ENCODE assay signal across 15 mouse cellular contexts in the genomic region with DNA sequence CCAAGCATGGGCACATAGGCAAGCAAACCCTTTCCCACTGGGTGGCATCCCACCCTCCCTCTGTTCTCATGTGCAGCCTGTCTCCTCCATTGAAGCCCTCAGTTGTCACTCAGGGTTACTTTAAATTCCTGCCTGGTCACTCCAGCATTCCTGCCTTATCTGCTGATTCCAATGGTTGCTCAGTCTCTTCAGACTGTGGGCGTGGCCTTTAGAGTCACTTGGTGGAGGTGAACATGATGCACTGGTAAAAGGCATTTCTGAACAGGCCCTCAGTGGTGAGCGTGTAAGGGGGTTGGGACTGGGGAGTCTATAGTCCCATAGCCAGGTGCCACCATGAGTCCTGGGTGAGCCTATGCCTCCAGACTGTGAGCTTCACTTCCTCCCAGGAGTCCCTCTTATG. TPM values are rescaled to one million over a fixed set of nuclear protein-coding genes. Genes with fewer than 3 reads are reported as not detected.
DNase-seq lines count a peak whose midpoint lies in the region; ATAC-seq and TF ChIP-seq lines count a peak whose summit lies in the region.
"Had no signal": no experiment of that assay in that cellular context is flagged by ENCODE, and none has a peak within 500 bp of the region (broad histone marks: within the 10 kb centered on the region; RNA-seq: fewer than 3 reads in every experiment).

No protein-coding gene starts in this region.

- TF ChIP-seq EP300 in liver, embryonic 14.5 days (IDR thresholded peaks at IDR 0.05; ENCODE audit: low read depth): no peak

- H3K4me1 ChIP-seq in heart, embryonic 11.5 days (ENCODE audit: control insufficient read depth, insufficient read depth, low read length): peaks cover 30% of the 10 kb centered on the region
- peaks cover 15 to 23% of the 10 kb centered on the region in 2 experiments for H3K4me1 ChIP-seq in heart, embryonic 14.5 days (ENCODE audit: control insufficient read depth in 2 of 2, insufficient read depth in 2 of 2, low read length in 2 of 2)
- H3K4me1 ChIP-seq in liver, embryonic 14.5 days (replicated peaks; ENCODE audit: control insufficient read depth in 2 of 2, insufficient read depth in 2 of 2, low read length in 1 of 2): peaks cover 11 to 21% of the 10 kb centered on the region in 2 experiments
- H3K4me1 ChIP-seq: neural tube, embryonic 15.5 days had no signal

- H3K27ac ChIP-seq in heart, embryonic 11.5 days (ENCODE audit: low read depth, low read length): peak overlapping the region; percentile 84
- peak overlapping the region; percentile 24 to 88 for H3K27ac ChIP-seq in heart, embryonic 14.5 days (replicated peaks in 1 of 2; ENCODE audit: control insufficient read depth in 1 of 2, insufficient read depth in 1 of 2, low read depth in 2 of 2, low read length in 2 of 2)
- H3K27ac ChIP-seq in liver, embryonic 14.5 days: no peak overlapping the region
- H3K27ac ChIP-seq: kidney, postnatal 0 days; neural tube, embryonic 15.5 days had no signal

- H3K27me3 ChIP-seq in heart, embryonic 11.5 days (ENCODE audit: control insufficient read depth, insufficient read depth, low read length): 0 out of 2 replicates have a peak, but pooled peaks cover 8% of the 10 kb centered on the region
- no peaks in the 10 kb centered on the region for H3K27me3 ChIP-seq in heart, embryonic 14.5 days (ENCODE audit: control insufficient read depth, insufficient read depth, low read length)
- H3K27me3 ChIP-seq in liver, embryonic 14.5 days (ENCODE audit: control insufficient read depth, insufficient read depth, low read length): peaks cover 5% of the 10 kb centered on the region

- no peak for DNase-seq in heart, postnatal 14 days
- DNase-seq in liver, embryonic 14.5 days (ENCODE audit: low read depth in 3 of 3, low spot score in 3 of 3): peak in 1 of 3 experiments; percentile 33
- peak; percentile 54 for DNase-seq in lung, postnatal 14 days
- no peak for DNase-seq in gastrocnemius, postnatal 4 days (ENCODE audit: low spot score in 2 of 2)
- DNase-seq in kidney, adult 11 months: no peak
- no peak for DNase-seq in kidney, postnatal 36 days
- DNase-seq: adrenal gland, adult 2 months; B cell, adult 2 months; cerebellum, adult 9-11 months; retina, postnatal 1 day had no signal

- no peaks in the 10 kb centered on the region for H3K36me3 ChIP-seq in heart, embryonic 11.5 days (ENCODE audit: control insufficient read depth, insufficient read depth, low read length)
- H3K36me3 ChIP-seq in heart, embryonic 14.5 days (ENCODE audit: control insufficient read depth, insufficient read depth, low read length): no peaks in the 10 kb centered on the region; the same call in none of the 2 replicates
- H3K36me3 ChIP-seq in liver, embryonic 14.5 days (replicated peaks; ENCODE audit: control insufficient read depth, insufficient read depth, low read depth): no peaks in the 10 kb centered on the region
- H3K36me3 ChIP-seq: neural tube, embryonic 15.5 days had no signal

- no peak overlapping the region; the same call in 1 of the 2 replicates for H3K9ac ChIP-seq in heart, embryonic 11.5 days (ENCODE audit: low read depth, low read length)
- peak overlapping the region; percentile 61; the same call in 1 of the 2 replicates for H3K9ac ChIP-seq in heart, embryonic 14.5 days (ENCODE audit: low read length)
- no peak overlapping the region for H3K9ac ChIP-seq in liver, embryonic 14.5 days (replicated peaks)
- H3K9ac ChIP-seq: neural tube, embryonic 15.5 days had no signal

- peak overlapping the region; percentile 53 for H3K4me2 ChIP-seq in heart, embryonic 11.5 days
- H3K4me2 ChIP-seq in heart, embryonic 14.5 days (ENCODE audit: low read length): peak overlapping the region; percentile 58
- H3K4me2 ChIP-seq in liver, embryonic 14.5 days (ENCODE audit: low read depth): no peak overlapping the region
- H3K4me2 ChIP-seq: neural tube, embryonic 15.5 days had no signal

- ATAC-seq in heart, embryonic 11.5 days (replicated peaks; ENCODE audit: insufficient number of reproducible peaks, low FRiP score, low TSS enrichment): peak; percentile 74
- peak; percentile 83 for ATAC-seq in heart, embryonic 14.5 days (ENCODE audit: insufficient number of reproducible peaks, insufficient read depth, low FRiP score, low read depth)
- peak; percentile 33; the same call in 1 of the 2 replicates for ATAC-seq in liver, embryonic 14.5 days (ENCODE audit: insufficient read depth)

- H3K9me3 ChIP-seq in heart, embryonic 11.5 days (replicated peaks; ENCODE audit: control insufficient read depth, low read length): no peaks in the 10 kb centered on the region
- H3K9me3 ChIP-seq in heart, embryonic 14.5 days (ENCODE audit: control insufficient read depth, low read length): no peaks in the 10 kb centered on the region
- H3K9me3 ChIP-seq in liver, embryonic 14.5 days (ENCODE audit: control insufficient read depth, low read length): no peaks in the 10 kb centered on the region
- H3K9me3 ChIP-seq: megakaryocyte, embryonic 14.5 days; neural tube, embryonic 15.5 days had no signal

- intact Hi-C loops in heart, postnatal 14 days (cut with DNase I): no loop called here

- 25% methylated on average over 2 of the region's 2 CpGs for WGBS in heart, embryonic 11.5 days (ENCODE audit: insufficient replicate concordance)
- WGBS in heart, embryonic 14.5 days: 18% methylated on average over 2 of the region's 2 CpGs
- WGBS in liver, embryonic 14.5 days (ENCODE audit: insufficient replicate concordance): 54% methylated on average over 2 of the region's 2 CpGs

- TF ChIP-seq CTCF in liver, embryonic 14.5 days (IDR thresholded peaks at IDR 0.05; ENCODE audit: low read depth): no peak

- H3K4me3 ChIP-seq in heart, embryonic 11.5 days (ENCODE audit: low read depth, low read length): no peak overlapping the region
- H3K4me3 ChIP-seq in heart, embryonic 14.5 days (ENCODE audit: control insufficient read depth in 1 of 2, insufficient read depth in 1 of 2, low read depth in 1 of 2, low read length in 2 of 2): no peak overlapping the region
- no peak overlapping the region for H3K4me3 ChIP-seq in liver, embryonic 14.5 days (ENCODE audit: insufficient read depth in 1 of 2, low read depth in 2 of 2, low read length in 2 of 2)
- H3K4me3 ChIP-seq: megakaryocyte, embryonic 14.5 days; neural tube, embryonic 15.5 days had no signal

RNA-seq across cellular contexts. Expression of gene Tmod1, which starts 5.5 kb away (rescaled TPM):
- polyA plus RNA-seq in heart, embryonic 11.5 days (2014; fragmentation: Nextera tagmentation; extraction: Ambion mirVana): 203 and 215 TPM in 2 replicates
- total RNA-seq in heart, postnatal 14 days (2021): 100 to 1,000 TPM; 279 to 283 TPM
- 220 and 230 TPM in 2 replicates for polyA plus RNA-seq in heart, embryonic 14.5 days (2014; fragmentation: Nextera tagmentation; extraction: Ambion mirVana)
- 20.8 and 32.2 TPM in 2 replicates for polyA plus RNA-seq in liver, embryonic 14.5 days (2012; rRNA removed)
- 41.7 and 44.8 TPM in 2 replicates for polyA plus RNA-seq in liver, embryonic 14.5 days (2014; fragmentation: Nextera tagmentation; extraction: Ambion mirVana)
- 100 to 1,000 TPM; 243 to 252 TPM for total RNA-seq in gastrocnemius, postnatal 4 days (2021)

Comparison
In these comparisons a context has a peak if more than half of its experiments do, and no peak if none do; other contexts are left out.
1. ATAC-seq: peak in every context shown above with its lines; median percentile 83 in heart, embryonic 14.5 days; 74 in heart, embryonic 11.5 days; 33 in liver, embryonic 14.5 days.